Mouse (Mus musculus) limb, embryonic 11.5 days (tissue): ENCODE results near the gene Tmem114. TPM values are rescaled to one million over a fixed set of nuclear protein-coding genes. Genes with fewer than 3 reads are reported as not detected.

Experiments used
- ATAC-seq: fragments of 200-750 bp; cut with Nextera tagmentation; 2 replicates; pipeline ENCODE4 v1.8.0; 2017; ENCODE audit warnings: low read depth; ENCODE audit not compliant: insufficient number of reproducible peaks, low FRiP score, low TSS enrichment
- DNase-seq: peaks from one replicate; pipeline ENCODE4 v3.0.0-alpha.2; 2015; ENCODE audit warnings: low spot score
- H3K27ac ChIP-seq: fragments of 300-500 bp; sonication (generic); replicated peaks from 2 replicates; pipeline ENCODE4 v1.5.1; 2014; ENCODE audit warnings: low read depth, mild to moderate bottlenecking, low read length
- H3K27me3 ChIP-seq: fragments of 300-500 bp; sonication (generic); 2 replicates; pipeline ENCODE4 v1.6.1; 2014; ENCODE audit warnings: mild to moderate bottlenecking, low read length, mixed read lengths; ENCODE audit not compliant: control insufficient read depth, insufficient read depth
- H3K36me3 ChIP-seq: fragments of 300-500 bp; sonication (generic); 2 replicates; pipeline ENCODE4 v1.6.1; 2014; ENCODE audit warnings: mild to moderate bottlenecking, low read length, moderate library complexity, mixed read lengths; ENCODE audit not compliant: control insufficient read depth, insufficient read depth
- H3K4me1 ChIP-seq: fragments of 300-500 bp; sonication (generic); 2 replicates; pipeline ENCODE4 v1.6.1; 2014; ENCODE audit warnings: low read length, mixed read lengths; ENCODE audit not compliant: control insufficient read depth, insufficient read depth
- H3K4me2 ChIP-seq: fragments of 300-500 bp; sonication (generic); 2 replicates; pipeline ENCODE4 v1.6.1; 2014; ENCODE audit warnings: low read depth, mild to moderate bottlenecking, moderate library complexity; ENCODE audit not compliant: severe bottlenecking
- H3K4me3 ChIP-seq: fragments of 300-500 bp; sonication (generic); 2 replicates; pipeline ENCODE4 v1.5.1; 2014; ENCODE audit warnings: low read depth, low read length
- H3K9ac ChIP-seq: fragments of 300-500 bp; sonication (generic); 2 replicates; pipeline ENCODE4 v1.6.1; 2014; ENCODE audit warnings: mild to moderate bottlenecking, low read length
- H3K9me3 ChIP-seq: fragments of 300-500 bp; sonication (generic); 2 replicates; pipeline ENCODE4 v1.6.1; 2016; ENCODE audit warnings: low read length; ENCODE audit not compliant: control insufficient read depth
- WGBS: fragments of 180-500 bp; shearing (Covaris S2); extraction: QIAGEN DNeasy Blood & Tissue Kit; methylation state at CpG from one replicate; pipeline ENCODE4 v1.1.7; 2014; 5-methylcytosine and 5-hydroxymethylcytosine counted together
- polyA plus RNA-seq: library from polyadenylated mRNA; unstranded; fragments of >200 nt; fragmentation: Nextera tagmentation; extraction: Ambion mirVana; gene quantifications from 2 replicates; pipeline ENCODE4 v1.2.1, GENCODE M21; 2014

Tmem114 gene
- polyA plus RNA-seq: 0.23 TPM in 1 of 2 replicates, not detected in the other

DNA sequence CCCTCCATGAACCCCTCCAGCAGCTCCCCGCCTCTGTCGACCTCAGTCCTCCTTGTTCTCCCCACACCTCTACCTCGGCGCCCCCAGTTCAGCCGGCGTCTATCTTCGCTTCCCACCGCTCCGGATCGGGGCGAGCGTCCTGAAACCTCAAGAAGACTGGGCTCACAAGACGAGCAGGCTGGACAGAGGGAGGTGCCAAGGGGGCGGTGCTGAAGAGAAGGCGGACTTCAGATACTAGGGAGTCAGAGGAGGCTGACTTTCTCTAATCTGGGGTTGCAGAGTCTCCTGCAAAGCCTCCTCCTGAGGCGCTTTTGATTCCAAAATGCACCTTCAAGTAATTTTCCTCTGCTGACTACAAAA lies at the start of gene Tmem114:
Gene Tmem114 (minus strand): TSS at position 166 of the 360 bp plus-strand sequence.
- no peak within 1 kb of the TSS for H3K9ac ChIP-seq

DNA sequence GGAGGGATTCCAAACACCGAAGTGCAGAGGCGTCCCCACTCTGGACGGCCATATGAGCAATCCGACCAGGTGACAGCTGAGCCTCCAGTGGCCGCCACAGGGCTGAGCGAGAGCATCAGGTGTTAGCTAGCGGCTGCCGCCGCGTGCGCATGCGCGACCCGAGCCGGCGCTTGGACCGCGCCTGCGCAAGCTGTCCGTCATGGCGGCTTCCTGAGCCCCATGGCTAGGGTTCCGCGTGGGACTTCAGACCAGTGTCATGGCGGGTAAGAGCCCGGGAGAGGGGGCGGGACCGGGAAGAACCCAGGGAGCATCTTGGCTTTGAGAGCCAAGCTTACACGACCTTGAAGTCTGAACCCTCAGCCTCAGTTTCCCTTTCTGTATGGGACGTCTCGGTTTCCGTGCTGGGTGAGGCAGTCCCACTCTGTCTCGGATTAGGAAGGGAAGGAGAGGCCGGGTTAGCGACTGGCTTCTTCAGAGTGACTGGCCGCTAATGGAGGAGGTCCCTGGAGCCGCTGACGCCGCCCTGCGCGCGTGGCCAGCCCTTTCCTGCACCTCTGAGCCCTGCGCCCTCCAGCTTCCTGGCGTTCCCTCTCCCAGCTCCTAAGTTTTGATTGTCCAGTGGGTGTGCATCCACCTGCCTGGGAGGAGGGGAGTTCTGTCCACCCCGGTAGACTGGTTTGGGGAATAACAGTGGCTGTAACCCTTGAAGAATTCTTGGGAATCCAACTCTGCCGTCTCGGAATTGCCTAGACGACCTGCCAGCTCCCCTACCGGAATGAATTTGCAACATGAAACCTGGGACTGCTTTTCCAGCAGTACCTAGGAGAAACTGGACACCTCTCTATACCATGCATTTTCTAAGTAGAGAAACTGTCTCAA lies 45.9 kb upstream of the Tmem114 start, which contains the start of gene Mettl22:
Gene Mettl22 (plus strand): TSS at position 186 of the 879 bp plus-strand sequence.
- peak within 1 kb of the TSS; percentile 55 for H3K4me3 ChIP-seq
- peaks cover 3% of the 10 kb centered on the region for H3K4me1 ChIP-seq
- H3K9me3 ChIP-seq: no peaks in the 10 kb centered on the region
- DNase-seq: peak; percentile 91
- WGBS: under 1% methylated on average over 48 of the region's 48 CpGs
- H3K27me3 ChIP-seq: no peaks in the 10 kb centered on the region
- peak within 1 kb of the TSS; percentile 77 for H3K9ac ChIP-seq
- H3K4me2 ChIP-seq: peak within 1 kb of the TSS; percentile 63
- ATAC-seq: peak; percentile 99
- peak within 1 kb of the TSS; percentile 83 for H3K27ac ChIP-seq
- no peaks in the 10 kb centered on the region for H3K36me3 ChIP-seq

More for the DNA sequence above, at the start of gene Tmem114:
- Histone ChIP-seq H3K27me3 (peaks cover 31% of the 10 kb centered on the region), H3K9me3 (no peaks in the 10 kb centered on the region), H3K4me1 (0 out of 2 replicates have a peak, but pooled peaks cover 2% of the 10 kb centered on the region), H3K27ac (no peak within 1 kb of the TSS), H3K4me3 (peak within 1 kb of the TSS; percentile 22), H3K36me3 (no peaks in the 10 kb centered on the region), H3K4me2 (peak within 1 kb of the TSS; percentile 45)
- WGBS: under 1% methylated on average over 16 of the region's 16 CpGs
- ATAC-seq (no peak), DNase-seq (no peak)

DNA sequence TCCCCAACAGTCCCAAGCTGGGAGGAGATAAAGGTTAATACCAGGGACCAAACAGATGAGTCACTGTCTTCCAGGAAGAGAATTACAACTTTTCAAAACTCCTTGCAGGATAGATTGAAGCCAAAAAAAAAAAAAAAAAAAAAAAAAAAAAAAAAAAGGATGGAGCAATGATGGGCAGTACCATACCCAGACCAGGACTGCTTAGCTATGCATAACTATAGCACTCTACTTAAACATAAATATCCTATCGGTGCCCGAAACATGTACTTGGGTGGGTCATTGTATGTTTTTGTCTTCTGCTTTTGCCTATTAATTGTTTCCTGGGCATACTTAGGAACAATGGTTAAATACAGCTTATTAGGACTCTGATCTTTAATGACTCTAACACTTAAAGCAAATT lies 45.2 kb upstream of the Tmem114 start:
- Histone ChIP-seq H3K9me3 (no peaks in the 10 kb centered on the region), H3K27me3 (no peaks in the 10 kb centered on the region), H3K36me3 (no peaks in the 10 kb centered on the region), H3K4me2 (peak overlapping the region; percentile 63; the same call in 1 of the 2 replicates), H3K4me1 (peaks cover 3% of the 10 kb centered on the region), H3K27ac (no peak overlapping the region), H3K4me3 (no peak overlapping the region), H3K9ac (no peak overlapping the region)
- DNase-seq (no peak), ATAC-seq (peak; percentile 60; the same call in 1 of the 2 replicates)
- 80% methylated on average over 2 of the region's 2 CpGs for WGBS

DNA sequence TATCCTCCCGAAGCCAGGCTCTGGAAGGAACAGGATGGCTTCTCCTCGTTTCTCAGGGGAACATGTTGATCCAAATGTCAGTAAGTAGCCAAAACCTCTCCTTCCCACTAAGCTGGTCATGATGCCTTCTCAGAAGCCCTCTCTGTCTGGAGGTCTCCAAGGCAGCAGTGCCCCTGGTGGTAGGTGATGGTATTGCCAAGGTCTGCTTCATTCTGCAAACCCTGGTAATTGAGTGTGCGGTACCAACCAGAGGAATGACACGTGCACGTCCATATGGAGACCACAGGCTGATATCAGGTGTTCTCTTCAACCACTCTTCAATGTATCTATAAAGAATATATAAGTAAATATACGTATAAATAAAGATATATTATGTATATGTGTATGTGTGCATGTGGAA lies 34.2 kb upstream of the Tmem114 start:
- H3K4me3 ChIP-seq: no peak overlapping the region
- H3K4me2 ChIP-seq: no peak overlapping the region
- no peak for ATAC-seq
- no peak overlapping the region for H3K27ac ChIP-seq
- H3K27me3 ChIP-seq: no peaks in the 10 kb centered on the region
- no peak overlapping the region for H3K9ac ChIP-seq
- WGBS: 29% methylated on average over 6 of the region's 6 CpGs
- DNase-seq: peak; percentile 88
- no peaks in the 10 kb centered on the region for H3K36me3 ChIP-seq
- no peaks in the 10 kb centered on the region for H3K9me3 ChIP-seq
- no peaks in the 10 kb centered on the region; the same call in 1 of the 2 replicates for H3K4me1 ChIP-seq

DNA sequence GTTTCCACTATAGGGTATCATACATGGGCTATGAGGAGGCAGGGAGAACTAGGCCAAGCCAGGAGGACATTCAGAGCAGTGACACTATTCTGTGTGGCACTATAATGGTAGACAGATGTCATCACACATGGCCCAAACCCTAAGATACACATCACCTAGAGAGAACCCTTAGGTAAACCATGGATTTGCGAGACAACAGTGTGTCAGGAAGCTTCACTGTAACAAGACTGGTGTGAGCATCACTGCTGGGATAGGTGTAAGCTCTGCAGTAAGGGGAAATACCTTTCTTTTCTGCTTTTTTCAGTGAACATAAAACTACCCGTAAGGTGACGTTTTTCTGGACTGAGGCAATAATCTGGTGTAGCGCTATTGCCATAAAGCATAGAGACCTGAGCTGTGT lies 33.5 kb upstream of the Tmem114 start:
- 92% methylated on average over 4 of the region's 4 CpGs for WGBS
- ATAC-seq (no peak), DNase-seq (no peak)
- H3K4me1 ChIP-seq: no peaks in the 10 kb centered on the region; the same call in 1 of the 2 replicates
- H3K27ac ChIP-seq: no peak overlapping the region
- H3K4me2 ChIP-seq: no peak overlapping the region
- H3K27me3 ChIP-seq: no peaks in the 10 kb centered on the region
- H3K9me3 ChIP-seq: no peaks in the 10 kb centered on the region
- no peak overlapping the region for H3K9ac ChIP-seq
- H3K4me3 ChIP-seq: no peak overlapping the region
- no peaks in the 10 kb centered on the region for H3K36me3 ChIP-seq

DNA sequence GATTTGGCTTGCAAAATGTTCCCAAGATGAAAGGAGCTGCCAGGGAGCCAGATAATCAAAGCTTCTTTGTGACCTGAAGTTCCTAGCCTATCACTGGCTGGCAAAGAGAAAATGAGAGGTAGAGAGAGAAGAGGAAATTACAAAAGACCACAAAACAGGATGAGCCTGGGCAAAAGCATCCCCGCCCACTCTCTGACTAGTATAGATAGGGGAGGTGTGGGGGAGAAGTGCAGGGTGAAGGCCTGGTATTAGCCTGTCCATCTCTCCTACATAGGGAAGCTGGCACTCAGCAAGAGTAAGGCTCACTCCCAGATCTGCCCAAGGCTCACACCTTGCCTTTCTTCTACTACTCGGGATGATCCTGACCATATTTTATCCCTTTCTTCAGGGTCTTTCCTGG lies 30.3 kb upstream of the Tmem114 start:
- Histone ChIP-seq H3K36me3 (no peaks in the 10 kb centered on the region), H3K4me2 (no peak overlapping the region), H3K27me3 (no peaks in the 10 kb centered on the region), H3K4me3 (no peak overlapping the region), H3K9me3 (no peaks in the 10 kb centered on the region), H3K9ac (no peak overlapping the region), H3K27ac (no peak overlapping the region), H3K4me1 (no peaks in the 10 kb centered on the region; the same call in 1 of the 2 replicates)
- WGBS: 44% methylated on average over 2 of the region's 2 CpGs
- ATAC-seq (no peak), DNase-seq (no peak)

DNA sequence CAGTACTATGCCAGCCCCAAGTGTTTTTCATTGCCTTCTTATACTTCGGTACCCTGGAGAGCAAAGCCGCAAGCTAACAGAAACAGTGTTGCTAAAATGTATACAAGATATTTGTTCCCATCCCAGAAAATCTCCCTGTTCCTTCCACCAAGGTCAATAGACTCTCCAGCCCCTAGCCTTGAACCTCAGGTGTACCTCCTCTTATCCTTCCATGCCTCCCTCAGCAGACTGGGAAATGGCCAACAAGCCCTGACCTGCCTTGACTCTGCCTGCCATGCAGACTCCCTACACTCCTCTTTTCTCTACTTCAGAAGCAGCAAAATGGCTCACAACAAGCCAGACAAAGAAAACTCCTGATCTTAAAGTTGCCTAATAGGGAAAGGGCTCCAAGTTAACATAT lies 28.4 kb upstream of the Tmem114 start:
- Histone ChIP-seq H3K4me3 (no peak overlapping the region), H3K4me2 (no peak overlapping the region), H3K27ac (no peak overlapping the region), H3K4me1 (no peaks in the 10 kb centered on the region; the same call in 1 of the 2 replicates), H3K36me3 (no peaks in the 10 kb centered on the region), H3K9ac (no peak overlapping the region), H3K9me3 (no peaks in the 10 kb centered on the region), H3K27me3 (no peaks in the 10 kb centered on the region)
- ATAC-seq (no peak), DNase-seq (no peak)
- WGBS: 89% methylated on average over 2 of the region's 2 CpGs

DNA sequence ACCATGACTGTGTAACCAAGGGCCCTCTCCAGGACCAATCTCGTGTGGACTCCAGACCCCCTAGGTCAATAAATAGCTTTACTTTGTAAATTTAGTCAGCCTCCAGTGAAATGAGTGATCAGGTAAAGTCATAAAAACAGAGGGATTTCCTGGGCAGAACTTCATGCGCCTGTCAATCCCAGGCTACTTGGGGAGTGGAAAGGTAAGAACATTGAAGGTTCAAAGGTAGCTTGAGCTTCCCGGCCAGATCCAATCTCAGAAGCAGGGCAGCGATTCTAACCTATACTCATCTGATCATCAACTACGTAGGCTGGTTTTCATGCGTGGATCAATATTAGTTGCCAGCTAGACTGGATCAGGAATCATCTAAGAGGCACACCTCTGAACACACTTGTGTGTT lies 21.3 kb upstream of the Tmem114 start:
- DNase-seq (no peak), ATAC-seq (no peak)
- 83% methylated on average over 6 of the region's 6 CpGs for WGBS
- Histone ChIP-seq H3K36me3 (no peaks in the 10 kb centered on the region), H3K4me2 (no peak overlapping the region), H3K4me1 (0 out of 2 replicates have a peak, but pooled peaks cover 6% of the 10 kb centered on the region), H3K9me3 (no peaks in the 10 kb centered on the region), H3K27me3 (no peaks in the 10 kb centered on the region), H3K9ac (no peak overlapping the region), H3K4me3 (no peak overlapping the region), H3K27ac (no peak overlapping the region)
